Mouse (Mus musculus) retina, postnatal 1 day (tissue): Measurements from ENCODE around the gene Celsr1.

Experiments
- DNase-seq: peaks from one replicate; pipeline ENCODE4 v3.0.0-alpha.2; 2012

Gene Celsr1

DNA sequence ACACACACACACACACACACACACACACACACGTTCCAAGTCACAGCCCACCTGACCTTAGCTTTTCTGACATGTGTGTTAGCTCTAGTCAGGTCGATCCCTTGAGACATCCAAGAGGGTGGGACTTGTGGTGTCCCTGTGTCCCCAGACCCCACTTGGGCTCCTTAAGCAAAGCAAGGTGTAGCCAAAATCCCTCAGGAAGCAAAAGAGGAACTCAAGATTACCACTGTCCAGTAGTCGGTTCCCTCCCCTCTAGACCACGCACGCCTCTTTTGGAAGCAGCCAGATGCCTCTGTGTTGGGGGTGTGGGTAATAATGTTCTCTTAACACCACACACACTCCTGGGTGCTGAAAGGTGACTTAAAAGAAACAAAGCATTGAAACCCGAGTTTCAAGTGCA lies 80.1 kb downstream of the Celsr1 start:
- no peak for DNase-seq

DNA sequence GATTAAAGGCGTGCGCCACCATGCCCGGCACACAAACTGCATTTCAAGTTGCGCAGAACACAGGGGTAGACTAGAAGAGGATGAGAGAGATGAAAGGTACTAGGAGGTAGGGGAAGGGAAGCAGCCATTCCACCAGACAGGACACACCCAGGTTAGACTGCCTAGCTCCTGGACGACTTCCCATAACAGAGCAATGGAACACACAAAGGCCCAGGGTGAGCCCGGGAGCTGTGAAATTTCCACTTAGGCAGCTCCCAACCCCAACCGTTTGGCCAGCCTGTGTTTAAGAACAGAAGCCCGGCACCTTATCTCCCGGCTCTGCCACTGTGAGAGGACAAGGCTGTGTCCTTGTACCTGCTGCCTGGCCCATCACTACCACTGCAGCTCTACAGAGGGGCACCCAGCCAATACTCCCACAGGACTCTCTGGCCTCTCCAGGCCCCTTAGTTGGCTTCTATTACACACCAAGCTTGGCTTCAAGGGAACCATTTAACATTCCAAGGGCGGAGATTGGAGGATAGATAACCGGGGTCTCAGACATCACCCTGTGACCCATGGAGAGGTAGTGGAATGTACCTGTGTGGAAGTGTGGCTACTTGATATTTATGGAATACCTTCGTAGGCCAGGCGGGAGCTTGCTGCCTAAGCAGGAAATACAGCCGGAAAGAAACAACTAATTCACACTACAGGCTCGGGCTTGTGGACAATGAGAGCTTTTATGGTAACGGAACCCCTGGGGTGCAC lies 84.0 kb downstream of the Celsr1 start:
- no peak for DNase-seq

GRCm38 (mm10) chr15:85947967-85948366 lies 85.6 kb downstream of the Celsr1 start:
- no peak for DNase-seq

- peak; percentile 60 for DNase-seq
Observed at GRCm38 (mm10) chr15:85947541-85947940, 86.0 kb downstream of the Celsr1 start.

GRCm38 (mm10) chr15:85935627-85936049 lies 97.9 kb downstream of the Celsr1 start:
- DNase-seq: peak; percentile 61

DNA sequence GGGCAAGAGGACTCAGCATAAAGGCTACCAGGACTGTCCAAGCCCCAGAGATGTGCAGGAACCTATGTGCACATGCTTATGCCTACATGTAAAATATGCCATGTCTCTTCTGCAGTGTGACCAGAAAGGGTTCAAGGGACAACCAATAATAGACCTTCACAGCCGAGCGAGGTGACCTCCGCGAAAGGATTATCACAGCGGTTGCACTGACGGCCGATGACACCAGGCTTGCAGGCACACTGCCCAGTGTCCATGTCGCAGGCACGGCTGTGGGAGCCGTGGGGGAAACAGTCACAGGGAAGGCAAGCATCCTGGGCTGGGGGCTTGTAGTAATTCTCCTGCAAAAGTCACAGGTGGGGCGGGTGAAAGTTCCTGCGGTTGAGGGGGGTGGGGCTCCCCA lies 105.4 kb downstream of the Celsr1 start:
- no peak for DNase-seq

DNA sequence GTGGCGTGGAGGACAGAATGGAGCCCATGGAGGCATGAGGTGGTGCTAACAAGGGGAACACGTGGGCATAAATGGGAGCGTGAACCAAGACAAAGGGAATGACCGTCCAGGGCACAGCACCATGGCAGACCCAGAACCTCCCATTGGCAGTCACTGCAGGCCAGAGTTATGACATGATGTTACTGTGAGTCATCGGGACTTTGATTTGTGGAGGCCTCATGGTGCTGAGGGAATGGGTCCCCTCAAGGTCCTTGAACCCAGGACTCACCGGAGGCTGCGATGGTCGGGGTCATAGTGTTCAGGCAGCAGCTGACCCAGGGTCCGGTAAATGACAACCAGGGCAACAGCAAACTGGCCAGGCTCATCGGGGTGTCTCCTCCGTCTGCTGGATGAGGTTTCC lies 111.7 kb downstream of the Celsr1 start:
- DNase-seq: no peak

- DNase-seq: no peak
Observed at GRCm38 (mm10) chr15:85919892-85920248, 113.7 kb downstream of the Celsr1 start.

DNA sequence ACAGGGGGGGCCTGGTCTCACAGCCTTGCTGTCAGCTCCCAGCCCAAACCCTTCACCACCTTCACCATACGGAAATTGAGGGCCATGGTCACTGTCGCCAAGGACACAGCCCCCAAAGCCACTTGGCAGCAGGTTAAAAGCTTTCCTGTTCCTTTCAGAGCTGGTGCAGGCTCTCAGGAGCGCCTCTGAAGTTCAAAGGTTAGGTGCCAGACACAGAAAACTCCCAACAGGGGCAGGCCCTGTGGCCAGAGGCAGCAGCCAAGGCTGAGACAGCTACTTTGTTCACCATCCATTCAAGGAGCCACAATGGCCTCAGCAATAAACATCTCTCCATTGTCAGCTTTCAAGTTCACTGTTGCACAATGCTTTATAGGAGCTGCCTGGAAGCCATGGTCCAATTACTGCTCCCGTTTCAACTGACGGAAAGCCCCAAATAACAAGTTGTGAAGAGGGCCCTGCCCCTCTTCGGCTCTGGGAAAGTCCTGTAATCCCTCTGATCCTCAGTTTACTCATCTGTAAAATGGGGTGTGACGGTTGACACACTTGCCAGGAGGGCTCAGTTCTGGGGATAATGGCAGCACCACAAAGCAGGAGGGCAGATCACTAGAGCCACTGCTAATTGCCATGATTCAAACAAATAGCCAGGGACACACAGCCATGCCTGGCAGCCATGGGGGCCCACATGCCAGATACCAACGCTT lies 114.2 kb downstream of the Celsr1 start:
- DNase-seq: peak; percentile 75

GRCm38 (mm10) chr15:85913605-85914004 lies 120.0 kb downstream of the Celsr1 start:
- peak; percentile 73 for DNase-seq

DNA sequence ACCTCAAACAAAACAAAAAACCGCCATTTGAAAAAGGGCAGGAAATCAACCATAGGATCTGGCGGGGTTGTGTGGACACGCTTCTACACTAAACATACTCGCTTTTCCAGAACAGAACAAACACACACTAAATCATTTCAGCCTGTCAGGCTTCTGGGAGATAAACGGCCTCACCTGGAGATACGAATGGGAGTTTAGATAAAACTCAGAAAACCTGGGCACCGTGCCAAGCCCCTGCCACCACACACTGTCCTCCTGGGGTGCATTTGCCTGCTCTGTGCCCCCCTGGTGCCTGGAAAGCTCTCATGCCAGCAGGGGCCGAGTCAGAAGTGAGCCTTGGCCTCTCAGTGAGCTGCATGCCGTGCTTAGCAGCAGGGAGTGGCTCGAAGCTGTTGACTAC lies 123.6 kb downstream of the Celsr1 start:
- no peak for DNase-seq

DNA sequence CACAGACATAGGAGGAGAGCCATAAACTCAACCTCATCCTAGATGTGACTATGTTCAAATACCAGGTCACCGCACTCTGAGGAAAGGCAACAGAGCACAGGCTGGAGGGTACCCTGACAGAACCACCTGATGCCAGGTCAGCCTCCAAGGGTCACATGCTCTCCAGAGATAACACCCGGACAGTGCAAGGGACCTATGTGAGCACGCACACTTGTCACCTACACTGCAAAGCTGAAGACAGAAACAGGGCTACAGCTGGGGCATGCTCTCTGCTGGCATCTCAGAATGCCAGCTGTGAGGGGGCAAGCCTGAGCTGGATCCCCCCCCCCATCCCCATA lies 124.1 kb downstream of the Celsr1 start:
- no peak for DNase-seq

DNA sequence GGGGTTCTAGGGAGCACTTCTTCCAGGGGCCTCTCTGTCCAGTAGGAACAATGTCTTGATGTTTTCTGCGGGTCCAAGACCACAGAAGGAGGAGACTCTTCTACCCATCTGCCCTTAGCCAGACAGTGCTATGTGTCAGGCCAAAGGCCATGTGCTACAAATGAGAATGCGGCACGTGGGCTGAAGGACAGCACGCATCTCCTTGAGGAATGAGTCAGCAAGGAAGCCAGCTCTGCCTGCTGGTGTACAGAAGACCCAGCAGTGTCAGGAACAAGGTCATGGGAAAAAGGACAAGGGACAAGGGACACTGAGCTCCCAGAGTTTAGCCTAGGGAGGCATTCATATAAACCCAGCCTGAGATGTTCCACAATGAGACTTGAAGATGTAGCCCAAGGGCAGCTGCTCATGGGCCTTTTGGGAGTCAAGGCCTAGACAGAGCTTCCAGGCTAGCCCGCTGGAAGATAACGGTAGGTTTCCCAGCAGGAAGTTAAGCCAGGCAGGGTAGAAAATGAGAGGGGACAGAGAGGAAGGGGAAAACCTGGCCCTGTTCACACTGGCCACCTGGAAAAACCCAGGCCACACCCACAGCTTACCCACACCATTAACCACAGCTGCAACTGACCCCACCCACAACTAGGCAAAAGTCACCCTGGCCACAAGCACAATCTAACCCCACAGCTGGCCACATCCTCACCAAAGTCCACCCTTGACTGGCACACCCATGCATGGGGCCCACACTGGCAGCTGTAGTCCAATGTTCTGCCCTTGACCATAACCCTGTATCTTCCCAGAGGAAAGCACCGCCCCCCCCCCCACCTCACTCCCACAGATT lies 124.7 kb downstream of the Celsr1 start:
- no peak for DNase-seq

GRCm38 (mm10) chr15:85903826-85904225 lies 129.8 kb downstream of the Celsr1 start:
- DNase-seq: no peak

- no peak for DNase-seq
Observed at GRCm38 (mm10) chr15:85902505-85902904, 131.1 kb downstream of the Celsr1 start.

DNA sequence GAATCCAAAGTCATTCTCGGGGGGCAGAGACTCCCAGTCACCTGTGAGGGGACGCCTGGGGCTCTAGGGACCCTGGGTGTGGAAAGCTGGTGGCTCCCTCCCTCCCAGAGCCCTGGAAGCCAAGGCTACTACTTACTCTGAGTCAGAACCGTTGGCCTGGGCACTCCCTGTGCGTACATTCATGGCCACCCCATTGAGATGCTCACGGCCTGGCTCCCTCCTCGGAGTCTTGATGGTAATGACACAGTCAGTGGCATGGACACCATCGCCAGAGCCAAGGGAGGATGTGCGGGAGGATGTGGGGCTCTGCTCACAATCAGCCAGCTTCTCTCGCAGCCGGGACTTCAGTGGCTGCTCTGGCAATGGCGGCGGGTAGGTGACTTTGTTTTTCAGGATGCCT lies 132.8 kb downstream of the Celsr1 start:
- DNase-seq: no peak

- DNase-seq: no peak
Observed at GRCm38 (mm10) chr15:85900318-85900717, 133.3 kb downstream of the Celsr1 start.

- DNase-seq: no peak
Observed at GRCm38 (mm10) chr15:85899396-85899795, 134.2 kb downstream of the Celsr1 start.

DNA sequence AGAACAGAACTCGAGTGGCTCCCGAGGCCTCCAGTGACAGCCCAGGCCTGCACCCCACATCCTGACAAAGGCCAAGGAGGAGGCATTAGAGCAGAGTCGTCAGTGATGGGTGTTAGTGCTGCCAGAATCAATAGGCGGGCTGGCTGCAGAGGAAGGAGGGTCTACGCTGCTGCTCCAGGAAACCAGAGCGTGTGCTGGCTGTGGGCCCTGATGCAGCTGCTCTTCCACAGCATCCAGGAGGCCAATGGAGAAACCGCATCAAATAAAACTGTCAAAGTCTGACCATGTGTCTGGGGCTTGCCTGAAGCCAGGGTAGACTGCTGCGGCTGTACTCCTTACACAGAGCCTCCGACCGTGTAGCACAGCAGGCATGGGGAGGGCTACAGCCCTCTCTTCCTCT lies 136.5 kb downstream of the Celsr1 start:
- no peak for DNase-seq

DNA sequence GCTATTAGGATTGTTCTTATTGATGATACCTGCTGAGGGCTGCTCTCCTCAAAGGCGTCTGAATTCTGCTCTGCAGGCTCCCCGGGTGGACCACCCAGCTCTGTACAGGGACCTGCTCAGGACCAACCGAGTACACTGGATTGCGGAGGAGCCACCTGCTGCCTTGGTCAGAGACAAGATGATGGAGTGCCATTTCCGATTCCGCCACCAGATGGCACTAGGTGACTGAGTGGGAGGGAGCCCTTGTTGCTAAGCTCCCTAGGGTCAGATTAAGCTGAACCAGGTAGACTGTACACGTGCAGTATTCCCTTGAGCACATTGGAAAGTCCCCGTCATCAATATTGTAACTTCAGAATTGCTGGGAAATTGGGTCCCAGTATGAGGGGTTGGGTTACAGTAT lies 137.3 kb downstream of the Celsr1 start:
- DNase-seq: peak; percentile 84

DNA sequence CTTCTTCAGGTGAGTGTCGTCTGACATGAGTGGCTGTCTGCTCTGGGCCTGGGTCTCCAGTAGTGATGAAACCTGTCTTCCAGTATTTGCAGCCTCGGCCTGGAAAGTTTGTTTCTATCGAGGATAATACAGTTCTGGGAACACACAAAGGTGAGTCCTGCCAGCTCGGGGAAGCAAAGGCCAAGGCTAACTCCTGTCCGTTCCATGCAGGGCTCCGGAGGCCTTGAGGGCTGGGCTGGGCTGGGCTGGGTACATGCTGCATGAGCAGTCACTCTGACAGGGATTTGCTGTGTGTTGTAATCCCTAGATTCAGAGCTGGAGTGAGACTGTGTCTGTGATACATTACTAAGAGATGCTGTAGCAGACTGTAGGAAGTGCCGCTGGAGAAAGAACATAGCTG lies 139.7 kb downstream of the Celsr1 start:
- DNase-seq: no peak

- DNase-seq: no peak
Observed at GRCm38 (mm10) chr15:85892498-85893118, 141.0 kb downstream of the Celsr1 start.

DNA sequence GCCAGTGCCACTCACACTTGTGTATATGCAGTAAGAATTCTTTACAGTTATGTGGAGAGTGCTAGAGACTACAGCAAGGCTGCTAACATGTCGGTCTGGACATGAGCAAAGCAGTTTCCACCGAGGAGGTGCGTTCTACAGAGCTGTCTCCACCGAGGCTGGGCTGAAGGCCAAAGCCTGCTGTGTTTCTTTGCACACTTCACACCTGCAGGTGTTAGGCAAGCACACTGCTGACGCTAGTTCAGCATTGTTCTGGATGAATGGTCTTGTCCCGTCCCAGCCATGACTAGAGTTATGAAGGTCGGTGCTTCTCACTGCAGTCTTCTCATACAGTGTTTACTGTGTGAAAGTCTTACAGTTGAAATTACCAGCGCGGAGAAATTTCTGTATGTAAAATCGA lies 141.6 kb downstream of the Celsr1 start:
- DNase-seq: no peak
